In genomic region chr11:80811156-80811555, GRCm38 (mm10) we compare ENCODE assay signal across 10 mouse cellular contexts. TPM values are rescaled to one million over a fixed set of nuclear protein-coding genes. Genes with fewer than 3 reads are reported as not detected.
DNase-seq lines count a peak whose midpoint lies in the region; ATAC-seq and TF ChIP-seq lines count a peak whose summit lies in the region.
"Had no signal": no experiment of that assay in that cellular context is flagged by ENCODE, and none has a peak within 500 bp of the region (broad histone marks: within the 10 kb centered on the region; RNA-seq: fewer than 3 reads in every experiment).

No protein-coding gene starts in this region.

- TF ChIP-seq CTCF in lung, adult 2 months (IDR thresholded peaks at IDR 0.05; ENCODE audit: insufficient read depth, low read length), result no peak

- 12% methylated on average over 5 of the region's 5 CpGs for WGBS in lung, embryonic 16.5 days
- WGBS in lung, adult 2 months, result 20% methylated on average over 5 of the region's 5 CpGs
- WGBS in forebrain, embryonic 13.5 days, result 23% methylated on average over 5 of the region's 5 CpGs
- WGBS in liver, embryonic 12.5 days (ENCODE audit: insufficient replicate concordance), result 28% methylated on average over 5 of the region's 5 CpGs
- WGBS in stomach, embryonic 15.5 days, result 12% methylated on average over 5 of the region's 5 CpGs

- TF ChIP-seq POLR2A in lung, adult 2 months (IDR thresholded peaks at IDR 0.05; ENCODE audit: borderline replicate concordance, extremely low read depth, low read depth, low read length), result no peak

- peaks cover 19% of the 10 kb centered on the region for H3K4me1 ChIP-seq in lung, embryonic 16.5 days (replicated peaks; ENCODE audit: control insufficient read depth, insufficient read depth, low read length)
- H3K4me1 ChIP-seq in lung, adult 2 months (ENCODE audit: control insufficient read depth, insufficient read depth, low read length), result peaks cover 4% of the 10 kb centered on the region; the same call in 1 of the 2 replicates
- peaks cover 24% of the 10 kb centered on the region for H3K4me1 ChIP-seq in forebrain, embryonic 13.5 days
- H3K4me1 ChIP-seq in liver, embryonic 12.5 days, result peaks cover 20% of the 10 kb centered on the region; the same call in 1 of the 2 replicates
- H3K4me1 ChIP-seq in stomach, embryonic 15.5 days, result peaks cover 8% of the 10 kb centered on the region; the same call in 1 of the 2 replicates

- no peak for DNase-seq in lung, adult 2 months
- DNase-seq in gastrocnemius, postnatal 14 days, result no peak
- no peak for DNase-seq in gastrocnemius, postnatal 25 days

- no peak overlapping the region; the same call in 1 of the 2 replicates for H3K27ac ChIP-seq in lung, embryonic 16.5 days (ENCODE audit: low read length)
- H3K27ac ChIP-seq in forebrain, embryonic 13.5 days, result no peak overlapping the region
- H3K27ac ChIP-seq in liver, embryonic 12.5 days, result no peak overlapping the region
- no peak overlapping the region for H3K27ac ChIP-seq in stomach, embryonic 15.5 days
- H3K27ac ChIP-seq: macrophage had no signal

- peak overlapping the region; percentile 88 for H3K9ac ChIP-seq in lung, embryonic 16.5 days (ENCODE audit: low read length)
- H3K9ac ChIP-seq in forebrain, embryonic 13.5 days, result peak overlapping the region; percentile 72
- H3K9ac ChIP-seq in liver, embryonic 12.5 days, result no peak overlapping the region
- H3K9ac ChIP-seq in stomach, embryonic 15.5 days, result peak overlapping the region; percentile 65; the same call in 1 of the 2 replicates

- peak overlapping the region; percentile 77 for H3K4me2 ChIP-seq in lung, embryonic 16.5 days (ENCODE audit: low read depth, low read length)
- H3K4me2 ChIP-seq in forebrain, embryonic 13.5 days, result peak overlapping the region; percentile 80
- H3K4me2 ChIP-seq in liver, embryonic 12.5 days, result peak overlapping the region; percentile 72
- H3K4me2 ChIP-seq in stomach, embryonic 15.5 days, result peak overlapping the region; percentile 83

- ATAC-seq in lung, embryonic 16.5 days (ENCODE audit: low read depth), result no peak
- no peak for ATAC-seq in forebrain, embryonic 13.5 days
- no peak for ATAC-seq in liver, embryonic 12.5 days
- no peak for ATAC-seq in stomach, embryonic 15.5 days (ENCODE audit: insufficient read depth, low FRiP score, low read depth)
- ATAC-seq in megakaryocyte progenitor cell, adult 5-6 weeks (replicated peaks; ENCODE audit: poor library complexity), result no peak

- H3K9me3 ChIP-seq in lung, embryonic 16.5 days (ENCODE audit: control insufficient read depth, low read length), result no peaks in the 10 kb centered on the region
- H3K9me3 ChIP-seq in forebrain, embryonic 13.5 days (replicated peaks), result no peaks in the 10 kb centered on the region
- H3K9me3 ChIP-seq in liver, embryonic 12.5 days (replicated peaks), result no peaks in the 10 kb centered on the region
- no peaks in the 10 kb centered on the region for H3K9me3 ChIP-seq in stomach, embryonic 15.5 days

- H3K4me3 ChIP-seq in lung, embryonic 16.5 days (ENCODE audit: low read length), result peak overlapping the region; percentile 61
- no peak overlapping the region for H3K4me3 ChIP-seq in lung, adult 2 months (replicated peaks; ENCODE audit: extremely low read depth, low read depth, low read length)
- peak overlapping the region; percentile 54 for H3K4me3 ChIP-seq in forebrain, embryonic 13.5 days
- H3K4me3 ChIP-seq in liver, embryonic 12.5 days, result peak overlapping the region; percentile 57
- H3K4me3 ChIP-seq in stomach, embryonic 15.5 days (replicated peaks), result peak overlapping the region; percentile 60

- H3K27me3 ChIP-seq in lung, embryonic 16.5 days (ENCODE audit: control insufficient read depth, insufficient read depth, low read depth, low read length), result no peaks in the 10 kb centered on the region
- H3K27me3 ChIP-seq in forebrain, embryonic 13.5 days, result no peaks in the 10 kb centered on the region
- H3K27me3 ChIP-seq in liver, embryonic 12.5 days (replicated peaks), result peaks cover 51% of the 10 kb centered on the region
- H3K27me3 ChIP-seq in stomach, embryonic 15.5 days (replicated peaks), result no peaks in the 10 kb centered on the region

- peaks cover 19% of the 10 kb centered on the region for H3K36me3 ChIP-seq in lung, embryonic 16.5 days (ENCODE audit: control insufficient read depth, insufficient read depth, low read length)
- H3K36me3 ChIP-seq in forebrain, embryonic 13.5 days (ENCODE audit: poor library complexity, severe bottlenecking), result peaks cover 37% of the 10 kb centered on the region
- H3K36me3 ChIP-seq in liver, embryonic 12.5 days, result no peaks in the 10 kb centered on the region; the same call in 1 of the 2 replicates
- H3K36me3 ChIP-seq in stomach, embryonic 15.5 days, result peaks cover 15% of the 10 kb centered on the region

- intact Hi-C loops in gastrocnemius, postnatal 14 days (cut with DNase I; ENCODE audit: low total_unique reads), result no loop called here

RNA-seq across cellular contexts. Expression of gene Tmem98, which starts 1.2 kb away (rescaled TPM):
- polyA plus RNA-seq in lung, embryonic 16.5 days (2015; fragmentation: Nextera tagmentation; extraction: Ambion mirVana), result 119 and 123 TPM in 2 replicates
- 62.4 and 74.1 TPM in 2 replicates for polyA plus RNA-seq in lung, adult 2 months (2012; rRNA removed)
- polyA plus RNA-seq in forebrain, embryonic 13.5 days (2015; fragmentation: Nextera tagmentation; extraction: Ambion mirVana), result 58.6 and 60.1 TPM in 2 replicates
- polyA plus RNA-seq in liver, embryonic 12.5 days (2016; fragmentation: Nextera tagmentation; extraction: Ambion mirVana), result 19.6 and 20.1 TPM in 2 replicates
- 120 and 133 TPM in 2 replicates for polyA plus RNA-seq in stomach, embryonic 15.5 days (2015; fragmentation: Nextera tagmentation; extraction: Ambion mirVana)
- 1 to 10 TPM; 3.3 to 4.9 TPM for total RNA-seq in gastrocnemius, postnatal 14 days (2021)
- 1 to 10 TPM; 2.5 TPM for total RNA-seq in gastrocnemius, postnatal 25 days (2021)
- 2.6 and 2.8 TPM in 2 replicates for total RNA-seq in megakaryocyte progenitor cell, adult 5-6 weeks (2015)
- 1.0 and 4.2 TPM in 2 replicates for total RNA-seq in megakaryocyte progenitor cell, adult 5-6 weeks (2017)
- polyA plus RNA-seq: macrophage had no signal

RNA-seq across cellular contexts. Expression of gene Myo1d, which starts 31.3 kb away (rescaled TPM):
- polyA plus RNA-seq in lung, embryonic 16.5 days (2015; fragmentation: Nextera tagmentation; extraction: Ambion mirVana), result 21.0 and 21.7 TPM in 2 replicates
- 69.4 and 80.4 TPM in 2 replicates for polyA plus RNA-seq in lung, adult 2 months (2012; rRNA removed)
- 1.4 and 1.7 TPM in 2 replicates for polyA plus RNA-seq in forebrain, embryonic 13.5 days (2015; fragmentation: Nextera tagmentation; extraction: Ambion mirVana)
- polyA plus RNA-seq in liver, embryonic 12.5 days (2016; fragmentation: Nextera tagmentation; extraction: Ambion mirVana), result 6.5 and 6.9 TPM in 2 replicates
- polyA plus RNA-seq in stomach, embryonic 15.5 days (2015; fragmentation: Nextera tagmentation; extraction: Ambion mirVana), result 30.5 and 38.2 TPM in 2 replicates
- total RNA-seq in gastrocnemius, postnatal 14 days (2021), result 1 to 10 TPM; 6.4 to 7.0 TPM
- total RNA-seq in gastrocnemius, postnatal 25 days (2021), result 1 to 10 TPM; 3.0 to 3.9 TPM
- 4.6 and 7.2 TPM in 2 replicates for total RNA-seq in megakaryocyte progenitor cell, adult 5-6 weeks (2015)
- 2.0 and 2.9 TPM in 2 replicates for total RNA-seq in megakaryocyte progenitor cell, adult 5-6 weeks (2017)

RNA-seq across cellular contexts. Expression of gene Spaca3, which starts 47.0 kb away (rescaled TPM):
- not detected in 2 replicates for polyA plus RNA-seq in lung, embryonic 16.5 days (2015; fragmentation: Nextera tagmentation; extraction: Ambion mirVana)
- polyA plus RNA-seq in lung, adult 2 months (2012; rRNA removed), result 0.29 TPM in 1 of 2 replicates, not detected in the other
- not detected in 2 replicates for polyA plus RNA-seq in forebrain, embryonic 13.5 days (2015; fragmentation: Nextera tagmentation; extraction: Ambion mirVana)
- not detected in 2 replicates for polyA plus RNA-seq in liver, embryonic 12.5 days (2016; fragmentation: Nextera tagmentation; extraction: Ambion mirVana)
- polyA plus RNA-seq in stomach, embryonic 15.5 days (2015; fragmentation: Nextera tagmentation; extraction: Ambion mirVana), result not detected in 2 replicates
- total RNA-seq in gastrocnemius, postnatal 14 days (2021), result not detected
- not detected for total RNA-seq in gastrocnemius, postnatal 25 days (2021)
- not detected in 2 replicates for total RNA-seq in megakaryocyte progenitor cell, adult 5-6 weeks (2015)
- not detected in 2 replicates for total RNA-seq in megakaryocyte progenitor cell, adult 5-6 weeks (2017)
- polyA plus RNA-seq: macrophage; spleen, adult 2 months had no signal
